Mouse (Mus musculus): ENCODE data around the gene Slc25a24. TPM values are rescaled to one million over a fixed set of nuclear protein-coding genes. Genes with fewer than 3 reads are reported as not detected.

The Slc25a24 gene
- polyA plus RNA-seq (2015; fragmentation: Nextera tagmentation; extraction: Ambion mirVana), result 25.3 and 26.5 TPM in 2 replicates

- H3K27me3 ChIP-seq, result no peaks in the 10 kb centered on the region
- WGBS, result 1% methylated on average over 36 of the region's 49 CpGs
- H3K4me2 ChIP-seq, result peak within 1 kb of the TSS; percentile 79
- H3K4me3 ChIP-seq (replicated peaks), result peak within 1 kb of the TSS; percentile 81
- peak within 1 kb of the TSS; percentile 91 for H3K27ac ChIP-seq
- H3K36me3 ChIP-seq, result peaks cover 7% of the 10 kb centered on the region
- H3K9me3 ChIP-seq (replicated peaks), result no peaks in the 10 kb centered on the region
- H3K4me1 ChIP-seq, result peaks cover 28% of the 10 kb centered on the region
- peak; percentile 94 for ATAC-seq (replicated peaks; ENCODE audit: low FRiP score)
- peak within 1 kb of the TSS; percentile 80 for H3K9ac ChIP-seq
These were observed at the start of gene Slc25a24 for GRCm38 (mm10) chr3:109122641-109123530. Gene Slc25a24, plus strand, starts transcription at chr3:109123149.

- Histone ChIP-seq H3K27me3 (no peaks in the 10 kb centered on the region), H3K9ac (no peak within 1 kb of the TSS), H3K4me2 (no peak within 1 kb of the TSS), H3K4me3 (replicated peaks) (no peak within 1 kb of the TSS), H3K36me3 (no peaks in the 10 kb centered on the region), H3K9me3 (replicated peaks) (no peaks in the 10 kb centered on the region), H3K27ac (no peak within 1 kb of the TSS), H3K4me1 (no peaks in the 10 kb centered on the region)
- ATAC-seq (replicated peaks; ENCODE audit: low FRiP score), result no peak
- 94% methylated on average over 17 of the region's 17 CpGs for WGBS
These were observed 42.8 kb upstream of the Slc25a24 start, which contains the start of gene Slc25a54 for GRCm38 (mm10) chr3:109080169-109080568. Gene Slc25a54, plus strand, starts transcription at chr3:109080469.

GRCm38 (mm10) chr3:109084418-109084817 is 38.5 kb upstream of the Slc25a24 start:
- Histone ChIP-seq H3K9me3 (replicated peaks) (no peaks in the 10 kb centered on the region), H3K4me1 (no peaks in the 10 kb centered on the region), H3K27me3 (no peaks in the 10 kb centered on the region), H3K4me2 (no peak overlapping the region), H3K4me3 (replicated peaks) (no peak overlapping the region), H3K9ac (no peak overlapping the region), H3K27ac (no peak overlapping the region), H3K36me3 (no peaks in the 10 kb centered on the region)
- WGBS, result 91% methylated on average over 2 of the region's 2 CpGs
- ATAC-seq (replicated peaks; ENCODE audit: low FRiP score), result no peak

GRCm38 (mm10) chr3:109088460-109088859 is 34.5 kb upstream of the Slc25a24 start:
- no peak overlapping the region for H3K27ac ChIP-seq
- H3K9me3 ChIP-seq (replicated peaks), result no peaks in the 10 kb centered on the region
- no peak for ATAC-seq (replicated peaks; ENCODE audit: low FRiP score)
- H3K4me1 ChIP-seq, result no peaks in the 10 kb centered on the region
- WGBS, result 11% methylated on average over 2 of the region's 2 CpGs
- H3K36me3 ChIP-seq, result no peaks in the 10 kb centered on the region
- H3K9ac ChIP-seq, result no peak overlapping the region
- no peaks in the 10 kb centered on the region for H3K27me3 ChIP-seq
- H3K4me2 ChIP-seq, result no peak overlapping the region
- no peak overlapping the region for H3K4me3 ChIP-seq (replicated peaks)

GRCm38 (mm10) chr3:109104702-109105101 is 18.2 kb upstream of the Slc25a24 start:
- WGBS, result 33% methylated on average over 8 of the region's 8 CpGs
- H3K4me3 ChIP-seq (replicated peaks), result no peak overlapping the region
- no peak for ATAC-seq (replicated peaks; ENCODE audit: low FRiP score)

GRCm38 (mm10) chr3:109117136-109117535 is 5.8 kb upstream of the Slc25a24 start:
- H3K36me3 ChIP-seq, result no peaks in the 10 kb centered on the region
- peaks cover 2% of the 10 kb centered on the region; the same call in 1 of the 2 replicates for H3K4me1 ChIP-seq
- no peak overlapping the region for H3K4me3 ChIP-seq (replicated peaks)
- H3K9ac ChIP-seq, result no peak overlapping the region
- ATAC-seq (replicated peaks; ENCODE audit: low FRiP score), result no peak
- no peaks in the 10 kb centered on the region for H3K27me3 ChIP-seq
- H3K9me3 ChIP-seq (replicated peaks), result no peaks in the 10 kb centered on the region
- no peak overlapping the region for H3K27ac ChIP-seq
- no peak overlapping the region for H3K4me2 ChIP-seq

More at GRCm38 (mm10) chr3:109104702-109105101, 18.2 kb upstream of the Slc25a24 start:
- Histone ChIP-seq H3K9ac (no peak overlapping the region), H3K4me1 (no peaks in the 10 kb centered on the region), H3K4me2 (no peak overlapping the region), H3K27me3 (no peaks in the 10 kb centered on the region), H3K27ac (no peak overlapping the region), H3K36me3 (no peaks in the 10 kb centered on the region), H3K9me3 (replicated peaks) (no peaks in the 10 kb centered on the region)

GRCm38 (mm10) chr3:109119562-109119961 is 3.4 kb upstream of the Slc25a24 start:
- H3K4me1 ChIP-seq, result peaks cover 20% of the 10 kb centered on the region
- WGBS, result 83% methylated on average over 5 of the region's 5 CpGs
- H3K4me3 ChIP-seq (replicated peaks), result no peak overlapping the region
- no peak overlapping the region for H3K27ac ChIP-seq
- no peak overlapping the region for H3K9ac ChIP-seq
- H3K9me3 ChIP-seq (replicated peaks), result no peaks in the 10 kb centered on the region
- ATAC-seq (replicated peaks; ENCODE audit: low FRiP score), result no peak
- H3K4me2 ChIP-seq, result no peak overlapping the region
- H3K36me3 ChIP-seq, result no peaks in the 10 kb centered on the region
- no peaks in the 10 kb centered on the region for H3K27me3 ChIP-seq

GRCm38 (mm10) chr3:109119973-109120372 is 3.0 kb upstream of the Slc25a24 start:
- WGBS, result 74% methylated on average over 5 of the region's 5 CpGs
- no peak for ATAC-seq (replicated peaks; ENCODE audit: low FRiP score)

GRCm38 (mm10) chr3:109123531-109123981 is 607 bp downstream of the Slc25a24 start:
- H3K27ac ChIP-seq, result peak overlapping the region; percentile 91
- peak overlapping the region; percentile 79 for H3K4me2 ChIP-seq
- 0 out of 2 replicates have a peak, but pooled peaks have one; percentile 10 for ATAC-seq (replicated peaks; ENCODE audit: low FRiP score)
- H3K9me3 ChIP-seq (replicated peaks), result no peaks in the 10 kb centered on the region
- peak overlapping the region; percentile 81 for H3K4me3 ChIP-seq (replicated peaks)
- peaks cover 7% of the 10 kb centered on the region for H3K36me3 ChIP-seq
- no peaks in the 10 kb centered on the region for H3K27me3 ChIP-seq
- peaks cover 28% of the 10 kb centered on the region for H3K4me1 ChIP-seq
- H3K9ac ChIP-seq, result peak overlapping the region; percentile 80
- WGBS, result 4% methylated on average over 8 of the region's 8 CpGs

More at GRCm38 (mm10) chr3:109119973-109120372, 3.0 kb upstream of the Slc25a24 start:
- no peak overlapping the region for H3K4me2 ChIP-seq
- no peaks in the 10 kb centered on the region for H3K36me3 ChIP-seq
- no peaks in the 10 kb centered on the region for H3K27me3 ChIP-seq
- peaks cover 20% of the 10 kb centered on the region for H3K4me1 ChIP-seq
- no peak overlapping the region for H3K27ac ChIP-seq
- no peak overlapping the region for H3K4me3 ChIP-seq (replicated peaks)
- no peak overlapping the region for H3K9ac ChIP-seq
- no peaks in the 10 kb centered on the region for H3K9me3 ChIP-seq (replicated peaks)

GRCm38 (mm10) chr3:109124091-109124490 is 1.1 kb downstream of the Slc25a24 start:
- Histone ChIP-seq H3K27me3 (no peaks in the 10 kb centered on the region), H3K4me2 (peak overlapping the region; percentile 79), H3K27ac (no peak overlapping the region), H3K36me3 (peaks cover 7% of the 10 kb centered on the region), H3K9ac (no peak overlapping the region; the same call in 1 of the 2 replicates), H3K4me1 (peaks cover 28% of the 10 kb centered on the region), H3K9me3 (replicated peaks) (no peaks in the 10 kb centered on the region), H3K4me3 (replicated peaks) (peak overlapping the region; percentile 81)
- no peak for ATAC-seq (replicated peaks; ENCODE audit: low FRiP score)
- WGBS, result 44% methylated on average over 4 of the region's 4 CpGs

- Histone ChIP-seq H3K27me3 (no peaks in the 10 kb centered on the region), H3K36me3 (peaks cover 7% of the 10 kb centered on the region), H3K9me3 (replicated peaks) (no peaks in the 10 kb centered on the region), H3K9ac (no peak overlapping the region), H3K4me3 (replicated peaks) (no peak overlapping the region), H3K4me2 (no peak overlapping the region), H3K4me1 (peaks cover 28% of the 10 kb centered on the region), H3K27ac (no peak overlapping the region)
- 61% methylated on average over 6 of the region's 6 CpGs for WGBS
- ATAC-seq (replicated peaks; ENCODE audit: low FRiP score), result no peak
These were observed 2.6 kb downstream of the Slc25a24 start for GRCm38 (mm10) chr3:109125531-109125930.

GRCm38 (mm10) chr3:109129768-109130167 is 6.8 kb downstream of the Slc25a24 start:
- H3K9me3 ChIP-seq (replicated peaks), result no peaks in the 10 kb centered on the region
- H3K4me2 ChIP-seq, result no peak overlapping the region
- no peak overlapping the region for H3K4me3 ChIP-seq (replicated peaks)
- WGBS, result 82% methylated on average over 5 of the region's 5 CpGs
- no peak overlapping the region for H3K27ac ChIP-seq
- peaks cover 26% of the 10 kb centered on the region for H3K36me3 ChIP-seq
- H3K9ac ChIP-seq, result no peak overlapping the region
- H3K27me3 ChIP-seq, result no peaks in the 10 kb centered on the region
- no peak for ATAC-seq (replicated peaks; ENCODE audit: low FRiP score)
- H3K4me1 ChIP-seq, result peaks cover 7% of the 10 kb centered on the region

Measured in kidney, embryonic 15.5 days (tissue).